Mouse (Mus musculus): ENCODE data around the gene Akap8l.

Akap8l gene

DNA sequence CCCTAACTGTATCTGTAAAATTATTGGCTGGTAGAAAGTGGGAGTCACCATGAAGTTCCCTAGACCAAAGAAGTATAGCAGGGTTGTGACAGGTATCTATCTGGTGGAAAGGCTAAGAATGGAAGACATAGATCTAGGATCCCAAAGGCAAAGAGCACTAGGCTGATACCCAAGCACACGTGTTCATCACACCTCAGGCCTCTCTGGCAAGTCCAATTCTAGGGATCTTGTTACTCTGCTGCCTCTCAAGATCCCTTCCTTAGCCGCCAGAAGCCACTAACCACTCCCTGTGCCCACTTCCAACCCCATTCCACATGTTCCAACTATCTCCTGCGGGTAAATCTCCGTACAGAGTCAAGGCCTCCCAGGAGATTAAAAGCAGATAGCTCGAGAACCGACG, 30.5 kb downstream of the Akap8l start:
- DNase-seq (ENCODE audit: low read depth, low spot score): no peak

DNA sequence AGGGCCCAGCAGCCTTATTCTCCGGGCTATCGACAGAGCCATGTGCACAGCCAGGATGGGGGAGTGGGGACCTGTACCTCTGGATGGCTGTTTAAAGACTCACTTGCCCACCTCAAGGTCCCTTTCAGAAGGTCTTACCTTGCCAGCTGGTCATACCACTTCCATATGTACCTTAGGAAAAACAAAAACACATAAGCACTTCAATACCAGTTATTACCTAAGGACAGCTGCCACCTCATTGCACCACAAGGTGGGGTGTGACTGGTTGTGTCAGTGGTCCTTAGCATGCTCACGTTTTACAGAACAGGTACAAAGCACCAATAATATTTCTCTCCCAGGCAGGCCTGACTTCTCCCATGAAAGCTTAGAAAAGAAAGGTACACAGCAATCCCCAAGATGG, 32.7 kb downstream of the Akap8l start:
- DNase-seq (ENCODE audit: low read depth, low spot score): no peak

DNA sequence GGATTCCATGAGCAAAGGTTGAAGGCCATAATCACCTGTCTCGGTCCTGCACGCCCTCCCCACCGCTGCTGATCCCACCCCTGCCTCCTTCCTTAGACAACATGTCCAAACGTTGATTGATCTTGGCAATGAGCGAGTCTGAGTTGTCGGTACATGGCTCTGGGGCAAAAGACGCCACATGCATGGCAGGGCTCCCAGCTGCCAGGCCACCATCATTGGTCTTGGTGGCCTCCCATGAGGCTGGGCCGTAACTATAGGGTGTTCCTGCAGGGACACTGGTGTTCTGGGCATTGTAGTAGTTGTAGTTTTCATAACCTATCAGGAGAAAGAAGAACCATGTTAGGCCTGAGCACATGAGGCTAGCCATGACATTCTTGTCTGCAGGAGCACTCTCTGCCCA, 33.4 kb downstream of the Akap8l start:
- no peak for DNase-seq (ENCODE audit: low read depth, low spot score)

- no peak for DNase-seq (ENCODE audit: low read depth, low spot score)
These were observed 34.8 kb downstream of the Akap8l start for GRCm38 (mm10) chr17:32315560-32315959.

DNA sequence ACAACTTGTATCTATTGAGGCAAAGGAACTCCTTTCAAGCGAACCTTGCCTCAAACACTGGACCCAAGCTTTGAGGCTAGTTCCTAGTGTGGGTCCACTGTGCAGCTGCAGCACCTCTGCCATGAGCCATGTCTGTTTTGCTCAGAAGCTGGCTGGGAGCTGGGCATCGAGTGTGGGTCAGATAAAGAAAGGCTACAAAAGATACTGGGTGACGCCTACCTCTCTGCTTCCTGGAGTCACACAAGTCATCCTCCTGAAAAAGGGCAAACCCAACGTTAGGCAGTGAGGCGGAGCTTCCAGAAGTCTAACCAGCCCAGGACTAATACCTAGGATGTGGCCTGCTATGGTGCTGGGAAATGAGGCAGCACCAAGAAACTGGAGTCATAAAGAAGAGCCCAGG, 36.5 kb downstream of the Akap8l start:
- no peak for DNase-seq (ENCODE audit: low read depth, low spot score)

DNA sequence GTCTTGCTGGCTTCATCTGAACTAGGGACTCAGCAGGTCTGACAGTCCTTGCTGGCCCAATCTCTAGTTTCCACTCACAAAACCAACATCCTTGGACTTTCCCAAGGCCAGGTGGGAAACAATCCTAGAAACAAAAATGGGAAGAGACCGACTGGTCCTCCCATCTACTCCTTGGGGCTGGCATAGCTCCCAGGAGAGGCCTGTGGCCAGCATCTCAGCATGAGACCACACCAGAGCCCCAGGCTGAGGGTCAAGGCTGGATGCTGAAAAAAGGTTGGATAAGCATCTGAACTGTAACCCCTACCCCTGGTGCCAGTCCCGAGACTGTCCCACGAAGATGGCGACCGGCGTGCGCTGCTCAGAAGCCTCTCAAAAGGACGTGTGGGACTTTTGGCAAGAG, 37.6 kb downstream of the Akap8l start:
- no peak for DNase-seq (ENCODE audit: low read depth, low spot score)

- no peak for DNase-seq (ENCODE audit: low read depth, low spot score)
These were observed 42.4 kb downstream of the Akap8l start for GRCm38 (mm10) chr17:32307963-32308362.

DNA sequence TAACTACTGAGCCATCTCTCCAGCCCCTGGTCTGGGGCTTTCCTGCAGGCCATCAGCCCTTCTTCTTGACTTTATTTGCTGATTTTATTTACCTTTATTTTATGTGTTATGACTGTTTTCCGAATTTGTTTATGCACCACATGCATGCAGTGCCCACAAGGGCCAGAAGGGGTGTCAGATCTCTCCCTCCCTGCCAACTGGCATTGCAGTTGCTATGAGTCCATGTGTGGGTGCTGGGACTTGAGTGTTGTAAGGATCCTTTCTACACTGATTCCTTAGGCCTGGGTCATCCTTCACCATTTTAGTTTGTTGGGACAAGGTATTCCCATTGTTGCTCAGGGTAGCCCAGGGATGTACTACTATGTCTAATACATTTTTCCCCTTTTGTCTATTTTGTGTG, 52.3 kb downstream of the Akap8l start:
- DNase-seq (ENCODE audit: low read depth, low spot score): no peak

GRCm38 (mm10) chr17:32295901-32296300, 54.5 kb downstream of the Akap8l start:
- no peak for DNase-seq (ENCODE audit: low read depth, low spot score)

GRCm38 (mm10) chr17:32295160-32295559, 55.2 kb downstream of the Akap8l start:
- no peak for DNase-seq (ENCODE audit: low read depth, low spot score)

DNA sequence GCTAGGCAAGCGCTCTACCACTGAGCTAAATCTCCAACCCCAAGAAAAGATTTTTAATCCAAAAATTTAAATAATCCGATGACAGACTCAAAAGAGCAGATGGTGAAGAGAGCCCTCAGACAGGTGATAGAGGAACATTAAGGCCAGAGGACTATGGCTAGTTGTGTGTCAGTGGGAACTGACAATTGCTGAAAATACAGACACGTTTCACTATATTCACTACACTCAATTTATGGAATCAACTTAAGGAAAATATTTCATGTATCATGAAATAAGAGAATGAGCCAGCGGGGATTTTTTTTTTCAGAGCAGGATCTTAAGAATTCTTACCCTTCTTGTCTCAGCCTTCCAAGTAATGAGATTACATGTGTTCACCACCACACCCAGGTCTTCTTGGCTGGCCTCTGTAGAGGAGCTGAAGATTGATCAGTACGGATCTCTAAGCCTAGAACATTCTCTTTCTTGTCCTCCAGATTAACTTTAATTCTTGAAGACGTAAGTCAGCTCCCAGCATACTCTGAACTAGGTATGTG, 65.2 kb downstream of the Akap8l start:
- DNase-seq (ENCODE audit: low read depth, low spot score): no peak

DNA sequence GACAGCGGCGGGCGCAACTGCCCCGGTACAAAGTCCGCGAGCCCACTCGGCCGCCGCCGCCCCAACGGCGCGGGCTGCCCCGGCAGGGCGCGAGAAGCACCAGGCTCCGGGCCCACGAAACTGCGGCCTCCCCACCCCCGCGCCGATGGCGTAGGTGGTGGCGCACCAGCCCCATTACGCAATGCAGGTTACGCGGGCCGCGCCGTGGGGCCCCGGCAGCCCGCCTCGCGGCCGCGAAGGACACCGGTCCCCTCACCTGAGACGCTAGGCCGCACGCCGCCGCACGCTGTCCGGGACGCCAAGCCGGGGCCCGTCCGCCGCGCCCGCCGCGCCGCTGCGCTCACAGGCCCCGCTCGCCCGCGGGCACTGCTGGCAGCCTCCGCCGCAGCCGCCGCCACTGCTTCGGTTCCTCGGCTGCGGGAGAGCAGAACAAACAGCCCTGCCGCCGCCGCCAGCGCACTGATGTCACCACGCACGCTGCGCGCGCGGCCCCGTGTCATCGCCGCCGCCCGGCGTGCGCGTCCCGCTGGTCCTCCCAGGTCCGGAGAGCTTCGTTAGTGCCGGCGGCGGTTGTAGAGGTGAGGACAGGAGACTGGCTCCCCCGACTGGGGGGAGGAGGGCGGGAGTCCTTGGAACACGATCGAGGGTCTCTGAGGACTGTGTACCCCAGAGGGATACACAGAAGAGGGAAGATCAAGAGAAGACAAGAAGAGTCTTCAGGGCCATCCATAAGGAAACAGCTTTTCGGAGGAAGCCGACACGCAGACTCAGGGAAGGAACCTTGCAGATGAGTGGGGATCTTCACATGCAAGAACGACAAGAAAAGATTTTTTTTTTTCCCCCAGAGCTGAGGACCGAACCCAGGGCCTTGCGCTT, 65.9 kb downstream of the Akap8l start, which contains the start of gene Brd4:
Gene Brd4 (minus strand): TSS at position 461 of the 876 bp plus-strand sequence.
- DNase-seq (ENCODE audit: low read depth, low spot score): peak; percentile 93

DNA sequence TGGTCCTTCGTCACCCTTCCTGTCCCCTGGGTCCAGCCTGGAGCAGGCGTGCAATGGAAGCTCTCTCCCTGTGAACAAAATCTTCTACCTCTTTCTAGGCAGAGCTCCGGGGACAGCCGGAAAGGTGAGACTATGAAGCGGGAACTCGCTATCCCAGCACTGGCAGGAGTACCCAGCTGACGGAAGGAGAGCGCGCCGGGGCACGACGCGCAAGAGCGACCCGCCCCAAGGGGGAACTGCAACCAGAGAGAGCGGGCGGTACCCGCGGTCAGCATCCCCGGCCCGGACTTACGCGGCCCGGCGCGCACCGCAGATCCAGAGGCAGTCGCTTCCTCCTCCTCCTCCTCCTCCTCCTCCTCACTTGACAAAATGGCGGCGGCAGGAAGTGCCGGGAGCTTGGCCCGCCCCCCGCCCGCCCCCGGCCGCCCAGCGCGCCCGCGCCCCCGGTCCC, 66.6 kb downstream of the Akap8l start:
- DNase-seq (ENCODE audit: low read depth, low spot score): peak; percentile 84

DNA sequence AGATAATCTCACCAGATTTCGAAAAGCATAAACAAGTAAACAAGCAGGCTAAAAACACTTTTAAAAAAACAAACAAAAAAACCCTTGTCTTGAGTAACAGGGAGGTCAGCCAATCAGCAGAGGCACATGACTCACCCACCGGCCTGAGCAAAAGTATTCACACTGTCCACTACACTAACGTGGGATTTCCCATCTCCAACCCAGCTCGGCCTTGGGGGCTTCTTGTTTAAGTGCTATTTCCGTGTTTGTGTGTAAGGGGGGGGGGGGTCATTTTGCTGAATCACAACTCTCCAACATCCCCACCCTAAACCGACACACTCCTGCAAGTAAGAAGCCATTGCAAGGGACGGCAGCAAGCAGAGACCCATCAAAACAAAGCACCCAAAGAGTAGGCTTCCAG, 67.1 kb downstream of the Akap8l start:
- DNase-seq (ENCODE audit: low read depth, low spot score): no peak

- peak; percentile 28 for DNase-seq (ENCODE audit: low read depth, low spot score)
These were observed 68.6 kb downstream of the Akap8l start for GRCm38 (mm10) chr17:32281611-32282310.

- no peak for DNase-seq (ENCODE audit: low read depth, low spot score)
These were observed 69.3 kb downstream of the Akap8l start for GRCm38 (mm10) chr17:32281126-32281525.

GRCm38 (mm10) chr17:32280575-32280974, 69.8 kb downstream of the Akap8l start:
- no peak for DNase-seq (ENCODE audit: low read depth, low spot score)

GRCm38 (mm10) chr17:32277201-32277600, 73.2 kb downstream of the Akap8l start:
- no peak for DNase-seq (ENCODE audit: low read depth, low spot score)

- DNase-seq (ENCODE audit: low read depth, low spot score): no peak
These were observed 74.8 kb downstream of the Akap8l start for GRCm38 (mm10) chr17:32275568-32275967.

Measured in CD4-positive, CD25-positive, alpha-beta regulatory T cell, adult 2 months (primary cell).